Mouse (Mus musculus) CH12.LX (cell line): ENCODE measurements around the gene Ciapin1. TPM values are rescaled to one million over a fixed set of nuclear protein-coding genes. Genes with fewer than 3 reads are reported as not detected.

Source experiments
- DNase-seq: peaks from one replicate; pipeline ENCODE4 v3.0.0-alpha.2; 2013; ENCODE audit errors: extremely low read depth
- H3K27ac ChIP-seq: 2 replicates; pipeline ENCODE4 v1.5.1; 2012; ENCODE audit warnings: low read depth, mild to moderate bottlenecking, control low read depth, moderate library complexity; ENCODE audit not compliant: insufficient read depth
- H3K27me3 ChIP-seq: replicated peaks from 2 replicates; pipeline ENCODE3; 2012; ENCODE audit warnings: inconsistent platforms
- H3K36me3 ChIP-seq, 2 experiments: replicated peaks in 1 of 2; 2 replicates each; pipeline versions ENCODE3 to v1.6.1; 2012; ENCODE audit warnings: inconsistent platforms in 1 of 2, low read length in 1 of 2, mild to moderate bottlenecking in 1 of 2, mixed read lengths in 1 of 2, moderate library complexity in 1 of 2; ENCODE audit not compliant: control insufficient read depth in 1 of 2, insufficient read depth in 1 of 2
- H3K4me1 ChIP-seq, 2 experiments: 2 replicates each; pipeline ENCODE4 v1.6.1; 2012; ENCODE audit warnings: inconsistent platforms in 1 of 2, moderate library complexity in 1 of 2; ENCODE audit not compliant: insufficient read depth in 2 of 2, control insufficient read depth in 1 of 2
- H3K4me2 ChIP-seq: 2 replicates; pipeline ENCODE4 v1.6.1; 2012; ENCODE audit warnings: low read depth, mild to moderate bottlenecking, control low read depth; ENCODE audit not compliant: poor library complexity, insufficient read depth, severe bottlenecking
- H3K4me3 ChIP-seq, 3 experiments: fragments of 150-350 bp in 1 of 3; sonication (generic) in 1 of 3; replicated peaks in 1 of 3; 2 replicates each; pipeline versions ENCODE3 to v1.5.1; 2011 to 2012; ENCODE audit warnings: low read depth in 2 of 3, low read length in 2 of 3, mild to moderate bottlenecking in 2 of 3, moderate library complexity in 2 of 3, control low read depth in 1 of 3, improper control_type of control experiment in 1 of 3, inconsistent platforms in 1 of 3, mixed read lengths in 1 of 3; ENCODE audit not compliant: poor library complexity in 1 of 3
- H3K79me2 ChIP-seq: replicated peaks from 2 replicates; pipeline ENCODE4 v1.6.1; 2012; ENCODE audit warnings: mild to moderate bottlenecking, moderate library complexity; ENCODE audit not compliant: control insufficient read depth, poor library complexity, insufficient read depth, severe bottlenecking; ENCODE audit errors: extremely low read depth
- H3K9ac ChIP-seq: 2 replicates; pipeline ENCODE4 v1.6.1; 2012; ENCODE audit warnings: low read depth, mild to moderate bottlenecking, control low read depth, moderate library complexity; ENCODE audit not compliant: insufficient read depth
- H3K9me3 ChIP-seq: replicated peaks from 2 replicates; pipeline ENCODE3; 2012; ENCODE audit warnings: low read length, inconsistent platforms, mixed read lengths
- CHD1 ChIP-seq: IDR thresholded peaks from 2 replicates; pipeline ENCODE4 v1.6.1; 2012; ENCODE audit warnings: low read depth, low read length, improper control_type of control experiment, inconsistent platforms
- CHD2 ChIP-seq: IDR thresholded peaks from 2 replicates; pipeline ENCODE4 v1.6.1; 2011; ENCODE audit warnings: low read length, improper control_type of control experiment
- CTCF ChIP-seq, 2 experiments: IDR thresholded peaks in 1 of 2; conservative IDR thresholded peaks in 1 of 2; 2 replicates each; pipeline ENCODE4 v1.5.1; 2011 to 2012; ENCODE audit warnings: low read depth in 2 of 2, low read length in 2 of 2, improper control_type of control experiment in 1 of 2, inconsistent platforms in 1 of 2, mild to moderate bottlenecking in 1 of 2, moderate library complexity in 1 of 2
- EP300 ChIP-seq: IDR thresholded peaks from 2 replicates; pipeline ENCODE4 v1.6.1; 2011; ENCODE audit warnings: low read length, improper control_type of control experiment
- ETS1 ChIP-seq: conservative IDR thresholded peaks from 2 replicates; pipeline ENCODE4 v1.6.1; 2012; ENCODE audit warnings: low read depth, mild to moderate bottlenecking, inconsistent platforms, low read length, improper control_type of control experiment, moderate library complexity
- GABPA ChIP-seq: IDR thresholded peaks from 2 replicates; pipeline ENCODE4 v1.6.1; 2012; ENCODE audit warnings: low read depth, low read length, improper control_type of control experiment, inconsistent platforms; ENCODE audit not compliant: insufficient replicate concordance
- HCFC1 ChIP-seq: IDR thresholded peaks from 2 replicates; pipeline ENCODE4 v1.6.1; 2012; ENCODE audit warnings: low read depth, mild to moderate bottlenecking, inconsistent platforms, low read length, improper control_type of control experiment
- IRF4 ChIP-seq: IDR thresholded peaks from 2 replicates; pipeline ENCODE4 v1.6.1; 2014; ENCODE audit warnings: low read depth, mild to moderate bottlenecking, inconsistent platforms, low read length, improper control_type of control experiment
- KAT2A ChIP-seq: IDR thresholded peaks from 2 replicates; pipeline ENCODE4 v1.6.1; 2012; ENCODE audit warnings: low read length, improper control_type of control experiment, inconsistent platforms; ENCODE audit not compliant: insufficient replicate concordance
- MAFK ChIP-seq: IDR thresholded peaks from 2 replicates; pipeline ENCODE4 v1.6.1; 2011; ENCODE audit warnings: low read length, improper control_type of control experiment; ENCODE audit not compliant: insufficient replicate concordance
- MYC ChIP-seq: IDR thresholded peaks from 2 replicates; pipeline ENCODE4 v1.6.1; 2011; ENCODE audit warnings: low read depth, mild to moderate bottlenecking, improper control_type of control experiment, low read length
- NELFE ChIP-seq: IDR thresholded peaks from 2 replicates; pipeline ENCODE4 v1.6.1; 2011; ENCODE audit warnings: low read depth, low read length, improper control_type of control experiment
- NRF1 ChIP-seq: IDR thresholded peaks from 2 replicates; pipeline ENCODE4 v1.6.1; 2014; ENCODE audit warnings: low read depth, mild to moderate bottlenecking, inconsistent platforms, low read length, improper control_type of control experiment, moderate library complexity
- POLR2A ChIP-seq: IDR thresholded peaks from 2 replicates; pipeline ENCODE4 v1.6.1; 2011; ENCODE audit warnings: low read depth, mild to moderate bottlenecking, improper control_type of control experiment, low read length
- POLR2AphosphoS2 ChIP-seq: IDR thresholded peaks from 2 replicates; pipeline ENCODE4 v1.6.1; 2011; ENCODE audit warnings: low read depth, low read length, improper control_type of control experiment
- RCOR1 ChIP-seq: conservative IDR thresholded peaks from 2 replicates; pipeline ENCODE4 v1.6.1; 2012; ENCODE audit warnings: low read depth, mild to moderate bottlenecking, inconsistent platforms, low read length, improper control_type of control experiment
- SIN3A ChIP-seq: IDR thresholded peaks from 2 replicates; pipeline ENCODE4 v1.6.1; 2012; ENCODE audit warnings: low read length, improper control_type of control experiment, inconsistent platforms
- SMC3 ChIP-seq: IDR thresholded peaks from 2 replicates; pipeline ENCODE4 v1.6.1; 2011; ENCODE audit warnings: low read depth, low read length, improper control_type of control experiment
- TBP ChIP-seq: conservative IDR thresholded peaks from 2 replicates; pipeline ENCODE4 v1.6.1; 2011; ENCODE audit warnings: low read depth, low read length, improper control_type of control experiment
- TCF12 ChIP-seq: IDR thresholded peaks from 2 replicates; pipeline ENCODE4 v1.6.1; 2014; ENCODE audit warnings: low read depth, mild to moderate bottlenecking, inconsistent platforms, low read length, improper control_type of control experiment
- UBTF ChIP-seq: IDR thresholded peaks from 2 replicates; pipeline ENCODE4 v1.6.1; 2012; ENCODE audit warnings: low read depth, mild to moderate bottlenecking, inconsistent platforms, low read length, improper control_type of control experiment, moderate library complexity
- USF1 ChIP-seq: IDR thresholded peaks from 2 replicates; pipeline ENCODE4 v1.6.1; 2014; ENCODE audit warnings: low read depth, mild to moderate bottlenecking, inconsistent platforms, low read length, improper control_type of control experiment
- ZC3H11A ChIP-seq: IDR thresholded peaks from 2 replicates; pipeline ENCODE4 v1.6.1; 2012; ENCODE audit warnings: low read depth, mild to moderate bottlenecking, inconsistent platforms, low read length, improper control_type of control experiment
- ZKSCAN1 ChIP-seq: IDR thresholded peaks from 2 replicates; pipeline ENCODE4 v1.6.1; 2012; ENCODE audit warnings: low read depth, inconsistent platforms, low read length, improper control_type of control experiment, borderline replicate concordance
- ZMIZ1 ChIP-seq: IDR thresholded peaks from 2 replicates; pipeline ENCODE4 v1.6.1; 2012; ENCODE audit warnings: low read depth, mild to moderate bottlenecking, inconsistent platforms, low read length, improper control_type of control experiment
- ZNF384 ChIP-seq: IDR thresholded peaks from 2 replicates; pipeline ENCODE4 v1.6.1; 2012; ENCODE audit warnings: low read depth, low read length, improper control_type of control experiment, inconsistent platforms
- dilution Hi-C: fragments of 300-500 bp; cut with MboI; formaldehyde crosslinking; loops from 2 replicates; pipeline ENCODE4 v1.14.3; 2020; ENCODE audit warnings: low sequenced_read_pairs; ENCODE audit not compliant: extremely low pct_unique_long_range_greater_than_20kb, extremely low pct_ligation_motif_present
- in situ Hi-C: fragments of 300-500 bp; cut with MboI; formaldehyde crosslinking; loops from 3 replicates; pipeline ENCODE4 v1.14.3; 2019; ENCODE audit warnings: low sequenced_read_pairs, low pct_ligation_motif_present, low pct_unique_long_range_greater_than_20kb, mixed read lengths
- polyA plus RNA-seq: library from polyadenylated mRNA; unstranded; fragments of >175 nt; gene quantifications from 2 replicates; pipeline ENCODE4 v1.2.1, GENCODE M21; 2012; ENCODE audit warnings: low read depth; ENCODE audit not compliant: insufficient read length
- total RNA-seq, 2 experiments: library from RNA; depleted of rRNA; stranded (reverse); fragments of 300-350 nt in 1 of 2; fragments of >200 nt in 1 of 2; gene quantifications; 2 replicates each; pipeline ENCODE4 v1.2.3; 2012 to 2014

The Ciapin1 gene
- total and polyA plus RNA-seq, 3 experiments, result 83.1 to 139 (median 97.1) TPM

DNA sequence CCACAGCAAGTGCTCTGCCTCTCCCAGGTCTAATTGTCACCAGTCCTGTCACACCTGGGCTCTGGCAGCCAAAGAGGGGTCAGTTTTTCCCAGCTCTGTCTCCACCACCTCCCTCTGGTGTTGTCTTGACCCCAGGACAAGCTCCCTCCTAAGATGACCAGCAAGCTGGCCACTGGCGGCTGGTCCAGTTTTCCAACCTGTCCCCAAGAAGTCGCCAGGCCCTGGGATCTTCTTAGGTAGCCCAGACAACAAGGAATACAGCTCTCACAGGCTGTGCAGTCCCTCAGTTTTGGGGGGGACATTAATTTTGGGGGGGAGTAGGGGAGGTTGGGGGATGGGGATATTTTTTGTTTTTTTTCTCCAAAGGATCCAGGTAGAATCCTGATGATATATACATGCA is 34.4 kb upstream of the Ciapin1 start:
- H3K4me1 ChIP-seq, result peaks cover 6 to 31% of the 10 kb centered on the region in 2 experiments; a peak in 2 of 4 replicates
- H3K4me3 ChIP-seq, result no peak overlapping the region
- no peaks in the 10 kb centered on the region for H3K79me2 ChIP-seq
- H3K27me3 ChIP-seq, result peaks cover 17% of the 10 kb centered on the region
- H3K4me2 ChIP-seq, result no peak overlapping the region
- TF ChIP-seq ZKSCAN1, result no peak
- no peak for TF ChIP-seq EP300
- TF ChIP-seq ZNF384, result no peak
- TF ChIP-seq KAT2A, result no peak
- TF ChIP-seq TBP, result no peak
- TF ChIP-seq SMC3, result no peak
- TF ChIP-seq ZMIZ1, result no peak
- TF ChIP-seq MAFK, result no peak
- no peak for TF ChIP-seq POLR2AphosphoS2
- no peak for TF ChIP-seq CHD1
- TF ChIP-seq RCOR1, result no peak
- TF ChIP-seq IRF4, result no peak
- no peak for TF ChIP-seq CHD2
- TF ChIP-seq POLR2A, result no peak
- no peak for TF ChIP-seq ZC3H11A
- TF ChIP-seq MYC, result no peak
- no peak for TF ChIP-seq ETS1
- in situ Hi-C loops, result loop anchor here (5.0 kb wide), 1 partner anchor 35 kb away; no protein-coding TSS in a partner anchor
- H3K9ac ChIP-seq, result no peak overlapping the region
- no peak overlapping the region for H3K27ac ChIP-seq
- DNase-seq, result no peak
- no peaks in the 10 kb centered on the region for H3K9me3 ChIP-seq
- dilution Hi-C loops, result no loop called here
- H3K36me3 ChIP-seq, result peaks cover 0 to 25% of the 10 kb centered on the region in 2 experiments

DNA sequence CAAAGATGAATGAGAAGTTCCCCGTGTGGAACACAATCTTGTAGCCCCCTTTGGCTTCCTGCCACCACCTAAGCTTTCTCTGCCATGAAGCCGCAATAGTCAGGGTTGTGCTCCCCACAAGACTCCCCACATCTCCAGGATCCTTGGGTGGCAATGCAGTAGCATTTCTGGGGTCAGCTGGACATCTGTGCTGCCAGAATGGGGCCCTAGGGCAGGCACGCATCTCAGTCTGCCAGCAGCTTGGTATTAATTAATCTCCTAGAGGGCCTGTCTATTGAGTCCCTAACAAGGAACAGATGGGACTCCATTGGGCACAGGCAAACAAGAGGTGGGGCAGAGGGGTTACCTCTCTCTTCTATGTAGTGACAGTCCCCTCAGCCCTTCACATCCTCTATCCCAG is 34.0 kb upstream of the Ciapin1 start:
- TF ChIP-seq TCF12 (no peak), SIN3A (no peak), ZMIZ1 (no peak), HCFC1 (no peak), GABPA (no peak), USF1 (no peak), CTCF (conservative IDR thresholded peaks at IDR 0.05 in 1 of 2, IDR thresholded peaks at IDR 0.05 in 1 of 2; ENCODE audit: low read depth in 2 of 2, low read length in 2 of 2) (no peak), CHD1 (no peak), NELFE (no peak), POLR2AphosphoS2 (no peak), IRF4 (no peak), ZC3H11A (no peak), POLR2A (no peak), NRF1 (no peak), ZNF384 (no peak), ETS1 (no peak), UBTF (no peak), ZKSCAN1 (no peak), TBP (no peak)
- Histone ChIP-seq H3K4me1 (peaks cover 6 to 34% of the 10 kb centered on the region in 2 experiments; a peak in 2 of 4 replicates), H3K27ac (no peak overlapping the region), H3K4me2 (no peak overlapping the region), H3K27me3 (peaks cover 17% of the 10 kb centered on the region), H3K4me3 (no peak overlapping the region), H3K79me2 (no peaks in the 10 kb centered on the region), H3K9me3 (no peaks in the 10 kb centered on the region), H3K36me3 (peaks cover 0 to 30% of the 10 kb centered on the region in 2 experiments), H3K9ac (no peak overlapping the region)
- dilution Hi-C loops, result no loop called here
- in situ Hi-C loops, result loop anchor here (5.0 kb wide), 1 partner anchor 35 kb away; no protein-coding TSS in a partner anchor
- no peak for DNase-seq
